Mouse (Mus musculus) heart, embryonic 14.5 days (tissue): ENCODE measurements around the gene Prkca. TPM values are rescaled to one million over a fixed set of nuclear protein-coding genes. Genes with fewer than 3 reads are reported as not detected.

Experiments used
- ATAC-seq: fragments of 200-750 bp; cut with Nextera tagmentation; 2 replicates; pipeline ENCODE4 v1.8.0; 2017; ENCODE audit warnings: low read depth, moderate TSS enrichment; ENCODE audit not compliant: insufficient number of reproducible peaks, insufficient read depth, low FRiP score
- H3K27ac ChIP-seq, 2 experiments: fragments of 200-500 bp in 1 of 2; fragments of 300-500 bp in 1 of 2; sonication (generic) in 1 of 2; replicated peaks in 1 of 2; 2 replicates each; pipeline ENCODE4 v1.5.1; 2012 to 2014; ENCODE audit warnings: low read depth in 2 of 2, low read length in 2 of 2, control low read depth in 1 of 2, mild to moderate bottlenecking in 1 of 2, mixed read lengths in 1 of 2; ENCODE audit not compliant: control insufficient read depth in 1 of 2, insufficient read depth in 1 of 2
- H3K27me3 ChIP-seq: fragments of 300-500 bp; sonication (generic); 2 replicates; pipeline ENCODE4 v1.6.1; 2014; ENCODE audit warnings: mild to moderate bottlenecking, low read length, control low read depth; ENCODE audit not compliant: control insufficient read depth, insufficient read depth
- H3K36me3 ChIP-seq: fragments of 300-500 bp; sonication (generic); 2 replicates; pipeline ENCODE4 v1.6.1; 2014; ENCODE audit warnings: mild to moderate bottlenecking, control low read depth, low read length, mixed read lengths; ENCODE audit not compliant: control insufficient read depth, insufficient read depth
- H3K4me1 ChIP-seq, 2 experiments: fragments of 200-500 bp in 1 of 2; fragments of 300-500 bp in 1 of 2; sonication (generic) in 1 of 2; 2 replicates each; pipeline ENCODE4 v1.6.1; 2012 to 2014; ENCODE audit warnings: low read length in 2 of 2, control low read depth in 1 of 2, mixed read lengths in 1 of 2; ENCODE audit not compliant: control insufficient read depth in 2 of 2, insufficient read depth in 2 of 2
- H3K4me2 ChIP-seq: fragments of 300-500 bp; sonication (generic); 2 replicates; pipeline ENCODE4 v1.6.1; 2014; ENCODE audit warnings: mild to moderate bottlenecking, low read length
- H3K4me3 ChIP-seq, 2 experiments: fragments of 200-500 bp in 1 of 2; fragments of 300-500 bp in 1 of 2; sonication (generic) in 1 of 2; 2 replicates each; pipeline ENCODE4 v1.5.1; 2012 to 2014; ENCODE audit warnings: low read length in 2 of 2, mild to moderate bottlenecking in 2 of 2, control low read depth in 1 of 2, low read depth in 1 of 2, moderate library complexity in 1 of 2; ENCODE audit not compliant: control insufficient read depth in 1 of 2, insufficient read depth in 1 of 2
- H3K9ac ChIP-seq: fragments of 300-500 bp; sonication (generic); 2 replicates; pipeline ENCODE4 v1.6.1; 2014; ENCODE audit warnings: mild to moderate bottlenecking, low read length
- H3K9me3 ChIP-seq: fragments of 300-500 bp; sonication (generic); 2 replicates; pipeline ENCODE4 v1.6.1; 2016; ENCODE audit warnings: low read length, control low read depth; ENCODE audit not compliant: control insufficient read depth
- WGBS: fragments of 180-500 bp; shearing (Covaris S2); extraction: QIAGEN DNeasy Blood & Tissue Kit; methylation state at CpG from one replicate; pipeline ENCODE4 v1.1.7; 2014; 5-methylcytosine and 5-hydroxymethylcytosine counted together
- polyA plus RNA-seq: library from polyadenylated mRNA; unstranded; fragments of >200 nt; fragmentation: Nextera tagmentation; extraction: Ambion mirVana; gene quantifications from 2 replicates; pipeline ENCODE4 v1.2.1, GENCODE M21; 2014

The Prkca gene
- polyA plus RNA-seq, 1 experiment from 2014 or later: 21.4 TPM

GRCm38 (mm10) chr11:107905364-107905763, 438.4 kb downstream of the Prkca start:
- no peaks in the 10 kb centered on the region for H3K27me3 ChIP-seq
- H3K9me3 ChIP-seq: peaks cover 4% of the 10 kb centered on the region; the same call in 1 of the 2 replicates
- ATAC-seq: no peak
- H3K4me1 ChIP-seq: no peaks in the 10 kb centered on the region
- H3K9ac ChIP-seq: no peak overlapping the region
- H3K4me2 ChIP-seq: no peak overlapping the region
- no peak overlapping the region for H3K27ac ChIP-seq
- no peak overlapping the region for H3K4me3 ChIP-seq
- no peaks in the 10 kb centered on the region for H3K36me3 ChIP-seq
- 74% methylated on average over 9 of the region's 9 CpGs for WGBS

- Histone ChIP-seq H3K27ac (no peak overlapping the region), H3K27me3 (no peaks in the 10 kb centered on the region), H3K4me1 (no peaks in the 10 kb centered on the region), H3K4me3 (no peak overlapping the region), H3K9me3 (no peaks in the 10 kb centered on the region), H3K36me3 (no peaks in the 10 kb centered on the region), H3K9ac (no peak overlapping the region), H3K4me2 (no peak overlapping the region)
- no peak for ATAC-seq
- 15% methylated on average over 4 of the region's 4 CpGs for WGBS
These were observed 439.6 kb downstream of the Prkca start for GRCm38 (mm10) chr11:107903966-107904605.

GRCm38 (mm10) chr11:107900470-107900869, 443.3 kb downstream of the Prkca start:
- ATAC-seq: no peak
- Histone ChIP-seq H3K4me1 (peaks cover 0 to 2% of the 10 kb centered on the region in 2 experiments; a peak in 1 of 4 replicates), H3K9me3 (no peaks in the 10 kb centered on the region), H3K27ac (no peak overlapping the region), H3K27me3 (no peaks in the 10 kb centered on the region), H3K9ac (no peak overlapping the region), H3K4me2 (no peak overlapping the region), H3K4me3 (no peak overlapping the region), H3K36me3 (no peaks in the 10 kb centered on the region)
- 49% methylated on average over 4 of the region's 4 CpGs for WGBS

GRCm38 (mm10) chr11:107898698-107899097, 445.0 kb downstream of the Prkca start:
- WGBS: 67% methylated on average over 2 of the region's 2 CpGs
- no peak overlapping the region for H3K4me2 ChIP-seq
- no peaks in the 10 kb centered on the region for H3K27me3 ChIP-seq
- no peaks in the 10 kb centered on the region for H3K36me3 ChIP-seq
- ATAC-seq: no peak
- H3K9ac ChIP-seq: no peak overlapping the region
- H3K4me1 ChIP-seq: peaks cover 0 to 2% of the 10 kb centered on the region in 2 experiments; a peak in 1 of 4 replicates
- no peaks in the 10 kb centered on the region for H3K9me3 ChIP-seq
- no peak overlapping the region for H3K4me3 ChIP-seq
- no peak overlapping the region for H3K27ac ChIP-seq

GRCm38 (mm10) chr11:107895635-107896034, 448.1 kb downstream of the Prkca start:
- Histone ChIP-seq H3K4me2 (no peak overlapping the region), H3K27ac (no peak overlapping the region), H3K4me3 (no peak overlapping the region), H3K9ac (no peak overlapping the region), H3K4me1 (peaks cover 0 to 2% of the 10 kb centered on the region in 2 experiments; a peak in 1 of 4 replicates), H3K27me3 (no peaks in the 10 kb centered on the region), H3K9me3 (no peaks in the 10 kb centered on the region), H3K36me3 (no peaks in the 10 kb centered on the region)
- 58% methylated on average over 4 of the region's 4 CpGs for WGBS
- no peak for ATAC-seq

GRCm38 (mm10) chr11:107891377-107891776, 452.4 kb downstream of the Prkca start:
- ATAC-seq: no peak
- WGBS: 87% methylated on average over 3 of the region's 3 CpGs
- Histone ChIP-seq H3K4me2 (no peak overlapping the region), H3K4me3 (no peak overlapping the region), H3K27me3 (no peaks in the 10 kb centered on the region), H3K36me3 (no peaks in the 10 kb centered on the region), H3K27ac (no peak overlapping the region), H3K9ac (no peak overlapping the region), H3K9me3 (no peaks in the 10 kb centered on the region), H3K4me1 (peaks cover 0 to 2% of the 10 kb centered on the region in 2 experiments; a peak in 1 of 4 replicates)

- Histone ChIP-seq H3K27me3 (no peaks in the 10 kb centered on the region), H3K9me3 (no peaks in the 10 kb centered on the region), H3K4me3 (no peak overlapping the region), H3K36me3 (no peaks in the 10 kb centered on the region), H3K4me1 (no peaks in the 10 kb centered on the region), H3K27ac (no peak overlapping the region), H3K9ac (no peak overlapping the region), H3K4me2 (no peak overlapping the region)
- WGBS: 84% methylated on average over 6 of the region's 6 CpGs
- ATAC-seq: no peak
These were observed 456.4 kb downstream of the Prkca start for GRCm38 (mm10) chr11:107887342-107887741.
